Mouse (Mus musculus): Measurements from ENCODE around the gene Anp32b.

- TF ChIP-seq CTCF (IDR thresholded peaks at IDR 0.05 in 2 of 3, conservative IDR thresholded peaks at IDR 0.05 in 1 of 3; ENCODE audit: control insufficient read depth in 1 of 3, insufficient read depth in 1 of 3, low read depth in 2 of 3, low read length in 3 of 3, poor library complexity in 1 of 3, severe bottlenecking in 1 of 3): no peak
- TF ChIP-seq MXI1 (IDR thresholded peaks at IDR 0.05; ENCODE audit: low read depth, low read length): peak; percentile 59; the same call in 1 of the 2 replicates
- TF ChIP-seq POLR2AphosphoS5 (IDR thresholded peaks at IDR 0.05; ENCODE audit: borderline replicate concordance, low read depth, low read length): no peak
- 0 out of 2 replicates have a peak, but pooled peaks have one; percentile 30 for TF ChIP-seq JUND (IDR thresholded peaks at IDR 0.05; ENCODE audit: low read depth, low read length)
- TF ChIP-seq ETS1 (IDR thresholded peaks at IDR 0.05; ENCODE audit: low read depth, low read length): no peak
- TF ChIP-seq EP300 (IDR thresholded peaks at IDR 0.05; ENCODE audit: low read depth in 1 of 2, low read length in 2 of 2): no peak
- no peak for TF ChIP-seq ELF1 (IDR thresholded peaks at IDR 0.05; ENCODE audit: low read depth, low read length)
- no peak for TF ChIP-seq POLR2A (IDR thresholded peaks at IDR 0.05; ENCODE audit: control insufficient read depth in 1 of 2, insufficient read depth in 1 of 2, low read depth in 1 of 2, low read length in 2 of 2, poor library complexity in 1 of 2)
Observed at GRCm38 (mm10) chr4:46450020-46450518, 633 bp upstream of the Anp32b start.
